Mouse (Mus musculus): ENCODE measurements around the gene Serpinb6c. TPM values are rescaled to one million over a fixed set of nuclear protein-coding genes. Genes with fewer than 3 reads are reported as not detected.
A peak's percentile ranks its signal among the peaks of the same experiment; 100 is the strongest.
"Not testable (repeated sequence)": the region's sequence is repeated elsewhere in the genome, so short reads cannot be mapped to it uniquely, and the experiment has no call there.

The Serpinb6c gene
- total and polyA plus RNA-seq, 2 experiments from 2014 or later = 0.38 to 0.41 TPM

- no peaks in the 10 kb centered on the region for H3K36me3 ChIP-seq (ENCODE audit: insufficient read depth, low read length)
- H3K9me3 ChIP-seq (ENCODE audit: low read length) = no peaks in the 10 kb centered on the region
- H3K27ac ChIP-seq (ENCODE audit: low read depth, low read length) = no peak overlapping the region
- no peaks in the 10 kb centered on the region for H3K27me3 ChIP-seq (ENCODE audit: insufficient read depth, low read length)
- DNase-seq (ENCODE audit: low spot score) = no peak
- H3K4me2 ChIP-seq (ENCODE audit: low read depth, low read length, poor library complexity, severe bottlenecking) = no peak overlapping the region
- no peak overlapping the region for H3K4me3 ChIP-seq (ENCODE audit: low read depth, low read length)
- ATAC-seq (ENCODE audit: low FRiP score) = no peak
- no peak overlapping the region for H3K9ac ChIP-seq (replicated peaks; ENCODE audit: low read length, poor library complexity, severe bottlenecking)
- no peak for TF ChIP-seq CTCF (IDR thresholded peaks at IDR 0.05)
- no peaks in the 10 kb centered on the region for H3K4me1 ChIP-seq (ENCODE audit: insufficient read depth, low read length)
- 90% methylated on average over 5 of the region's 5 CpGs for WGBS
These were observed 35.8 kb upstream of the Serpinb6c start for GRCm38 (mm10) chr13:33941288-33941808.

DNA sequence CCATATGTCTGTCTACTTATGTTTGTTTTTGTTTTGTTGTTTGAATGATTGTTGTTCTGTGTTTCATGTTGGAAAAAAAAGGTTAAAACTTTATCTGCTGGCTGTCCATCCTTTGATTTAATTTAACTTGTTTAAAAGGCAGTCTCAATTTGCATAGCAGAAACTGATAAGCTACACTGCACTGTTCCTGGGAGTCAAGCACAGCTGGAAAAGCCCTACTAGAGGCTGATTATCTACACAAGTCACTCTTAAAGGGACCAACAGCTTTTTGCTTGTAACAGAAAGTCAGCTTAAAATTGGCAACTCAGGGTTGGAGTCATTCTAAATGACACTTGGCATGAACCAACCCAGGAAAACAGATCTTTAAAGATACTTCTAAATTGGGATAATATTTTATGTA, 32.1 kb upstream of the Serpinb6c start:
- H3K4me2 ChIP-seq (ENCODE audit: low read depth, low read length, poor library complexity, severe bottlenecking); H3K9ac ChIP-seq (replicated peaks; ENCODE audit: low read length, poor library complexity, severe bottlenecking); ATAC-seq (ENCODE audit: low FRiP score); H3K36me3 ChIP-seq (ENCODE audit: insufficient read depth, low read length); H3K4me1 ChIP-seq (ENCODE audit: insufficient read depth, low read length); H3K9me3 ChIP-seq (ENCODE audit: low read length); H3K4me3 ChIP-seq (ENCODE audit: low read depth, low read length); H3K27me3 ChIP-seq (ENCODE audit: insufficient read depth, low read length); H3K27ac ChIP-seq (ENCODE audit: low read depth, low read length); DNase-seq (ENCODE audit: low spot score): not testable (repeated sequence)

- no peaks in the 10 kb centered on the region for H3K36me3 ChIP-seq (ENCODE audit: insufficient read depth, low read length)
- 65% methylated on average over 5 of the region's 5 CpGs for whole genome bisulfite sequencing
- H3K4me1 ChIP-seq (ENCODE audit: insufficient read depth, low read length) = no peaks in the 10 kb centered on the region
- H3K4me3 ChIP-seq (ENCODE audit: low read depth, low read length) = no peak overlapping the region
- H3K4me2 ChIP-seq (ENCODE audit: low read depth, low read length, poor library complexity, severe bottlenecking) = no peak overlapping the region
- no peak overlapping the region for H3K27ac ChIP-seq (ENCODE audit: low read depth, low read length)
- DNase-seq (ENCODE audit: low spot score) (no peak), ATAC-seq (ENCODE audit: low FRiP score) (no peak)
- no peak for TF ChIP-seq CTCF (IDR thresholded peaks at IDR 0.05)
- no peaks in the 10 kb centered on the region for H3K9me3 ChIP-seq (ENCODE audit: low read length)
- H3K9ac ChIP-seq (replicated peaks; ENCODE audit: low read length, poor library complexity, severe bottlenecking) = no peak overlapping the region
- no peaks in the 10 kb centered on the region for H3K27me3 ChIP-seq (ENCODE audit: insufficient read depth, low read length)
These were observed 31.6 kb upstream of the Serpinb6c start for GRCm38 (mm10) chr13:33937151-33937550.

GRCm38 (mm10) chr13:33935465-33936181, 30.1 kb upstream of the Serpinb6c start:
- Histone ChIP-seq H3K9ac (replicated peaks; ENCODE audit: low read length, poor library complexity, severe bottlenecking) (peak overlapping the region; percentile 89), H3K36me3 (ENCODE audit: insufficient read depth, low read length) (no peaks in the 10 kb centered on the region), H3K4me3 (ENCODE audit: low read depth, low read length) (peak overlapping the region; percentile 68), H3K4me2 (ENCODE audit: low read depth, low read length, poor library complexity, severe bottlenecking) (peak overlapping the region; percentile 85), H3K9me3 (ENCODE audit: low read length) (no peaks in the 10 kb centered on the region), H3K27ac (ENCODE audit: low read depth, low read length) (peak overlapping the region; percentile 26; the same call in 1 of the 2 replicates), H3K4me1 (ENCODE audit: insufficient read depth, low read length) (no peaks in the 10 kb centered on the region), H3K27me3 (ENCODE audit: insufficient read depth, low read length) (no peaks in the 10 kb centered on the region)
- DNase-seq (ENCODE audit: low spot score) (peak; percentile 41), ATAC-seq (ENCODE audit: low FRiP score) (peak; percentile 91)
- no peak for TF ChIP-seq CTCF (IDR thresholded peaks at IDR 0.05)
- 1% methylated on average over 44 of the region's 44 CpGs for WGBS

GRCm38 (mm10) chr13:33934743-33935142, 29.2 kb upstream of the Serpinb6c start:
- Histone ChIP-seq H3K4me3 (ENCODE audit: low read depth, low read length) (peak overlapping the region; percentile 68), H3K4me1 (ENCODE audit: insufficient read depth, low read length) (no peaks in the 10 kb centered on the region), H3K4me2 (ENCODE audit: low read depth, low read length, poor library complexity, severe bottlenecking) (peak overlapping the region; percentile 85), H3K9ac (replicated peaks; ENCODE audit: low read length, poor library complexity, severe bottlenecking) (no peak overlapping the region), H3K9me3 (ENCODE audit: low read length) (no peaks in the 10 kb centered on the region), H3K27ac (ENCODE audit: low read depth, low read length) (no peak overlapping the region), H3K27me3 (ENCODE audit: insufficient read depth, low read length) (no peaks in the 10 kb centered on the region), H3K36me3 (ENCODE audit: insufficient read depth, low read length) (peaks cover 6% of the 10 kb centered on the region; the same call in 1 of the 2 replicates)
- no peak for ATAC-seq (ENCODE audit: low FRiP score)
- 75% methylated on average over 6 of the region's 6 CpGs for WGBS
- TF ChIP-seq CTCF (IDR thresholded peaks at IDR 0.05) = no peak
- DNase-seq (ENCODE audit: low spot score) = no peak

DNA sequence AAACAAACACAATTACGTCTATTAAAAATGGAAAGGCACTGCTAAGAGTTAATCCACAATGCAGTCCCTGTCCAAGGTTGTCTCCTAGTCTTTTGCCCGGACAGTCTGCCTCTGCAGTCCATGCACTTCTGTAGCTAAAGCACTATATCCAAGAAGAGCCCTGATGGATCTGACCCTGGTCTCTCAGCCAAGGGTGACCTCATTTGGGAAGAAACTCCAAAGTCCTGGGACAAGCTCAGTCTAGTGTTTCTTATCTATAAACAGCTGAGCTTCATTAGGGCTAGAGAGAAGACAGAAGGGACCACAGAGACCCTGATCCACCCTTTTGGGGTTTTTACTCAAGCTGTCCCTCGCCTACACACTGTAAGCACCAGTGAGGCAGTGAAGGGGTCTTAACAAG, 25.4 kb upstream of the Serpinb6c start:
- Histone ChIP-seq H3K27ac (ENCODE audit: low read depth, low read length) (no peak overlapping the region), H3K4me2 (ENCODE audit: low read depth, low read length, poor library complexity, severe bottlenecking) (no peak overlapping the region), H3K4me1 (ENCODE audit: insufficient read depth, low read length) (no peaks in the 10 kb centered on the region), H3K9me3 (ENCODE audit: low read length) (no peaks in the 10 kb centered on the region), H3K9ac (replicated peaks; ENCODE audit: low read length, poor library complexity, severe bottlenecking) (no peak overlapping the region), H3K36me3 (ENCODE audit: insufficient read depth, low read length) (peaks cover 6% of the 10 kb centered on the region; the same call in 1 of the 2 replicates), H3K4me3 (ENCODE audit: low read depth, low read length) (no peak overlapping the region), H3K27me3 (ENCODE audit: insufficient read depth, low read length) (no peaks in the 10 kb centered on the region)
- 91% methylated on average over 3 of the region's 3 CpGs for WGBS
- DNase-seq (ENCODE audit: low spot score) (no peak), ATAC-seq (ENCODE audit: low FRiP score) (no peak)
- no peak for TF ChIP-seq CTCF (IDR thresholded peaks at IDR 0.05)

All from midbrain, postnatal 0 days (tissue).